Mouse (Mus musculus) erythroblast, embryonic 14.5 days (primary cell): ENCODE results near the gene Nsd2.

Source experiments
- GATA1 ChIP-seq: IDR thresholded peaks from 2 replicates; pipeline ENCODE4 v1.6.1; 2012; ENCODE audit warnings: low read length, inconsistent platforms, mixed read lengths
- TAL1 ChIP-seq: IDR thresholded peaks from 3 replicates; pipeline ENCODE4 v1.6.1; 2012; ENCODE audit warnings: low read length, inconsistent platforms, mixed read lengths

- TF ChIP-seq GATA1: no peak
- no peak for TF ChIP-seq TAL1
Observed at GRCm38 (mm10) chr5:33819141-33819875, 1.2 kb upstream of the Nsd2 start.
